ENCODE assay signal across 24 mouse cellular contexts in genomic region chr11:97380036-97380435, GRCm38 (mm10). TPM values are rescaled to one million over a fixed set of nuclear protein-coding genes. Genes with fewer than 3 reads are reported as not detected.
DNase-seq lines count a peak whose midpoint lies in the region; ATAC-seq and TF ChIP-seq lines count a peak whose summit lies in the region.
"Had no signal": no experiment of that assay in that cellular context is flagged by ENCODE, and none has a peak within 500 bp of the region (broad histone marks: within the 10 kb centered on the region; RNA-seq: fewer than 3 reads in every experiment).

No protein-coding gene starts in this region.

- H3K9ac ChIP-seq in kidney, embryonic 14.5 days (ENCODE audit: low read depth, low read length), result no peak overlapping the region
- H3K9ac ChIP-seq in kidney, embryonic 16.5 days (replicated peaks; ENCODE audit: low read length), result no peak overlapping the region
- no peak overlapping the region for H3K9ac ChIP-seq in liver, postnatal 0 days (replicated peaks)
- no peak overlapping the region for H3K9ac ChIP-seq in liver, embryonic 12.5 days
- H3K9ac ChIP-seq: embryonic facial prominence, embryonic 12.5 days; embryonic facial prominence, embryonic 15.5 days; forebrain, postnatal 0 days; hindbrain, embryonic 12.5 days had no signal

- DNase-seq in kidney, adult 9 months, result peak; percentile 81
- peak; percentile 72 to 73 for DNase-seq in kidney, postnatal 36 days
- no peak for DNase-seq in liver, postnatal 0 days
- no peak for DNase-seq in spleen, adult 12 weeks (ENCODE audit: low spot score)
- DNase-seq: adrenal gland, adult 2 months; adrenal gland, postnatal 14 days; cerebellum, adult 11 months; cerebellum, adult 2 months; cerebellum, adult 9-11 months; cerebellum, postnatal 25 days; forebrain, postnatal 0 days; gastrocnemius, adult 2 months; gastrocnemius, postnatal 14 days; heart, adult 11 months had no signal

- H3K4me2 ChIP-seq in kidney, embryonic 14.5 days (replicated peaks; ENCODE audit: low read depth, low read length), result no peak overlapping the region
- H3K4me2 ChIP-seq in kidney, embryonic 16.5 days (replicated peaks; ENCODE audit: low read depth, low read length), result no peak overlapping the region
- H3K4me2 ChIP-seq in liver, postnatal 0 days (ENCODE audit: low read depth, low read length), result no peak overlapping the region
- no peak overlapping the region for H3K4me2 ChIP-seq in liver, embryonic 12.5 days
- H3K4me2 ChIP-seq: embryonic facial prominence, embryonic 12.5 days; embryonic facial prominence, embryonic 15.5 days; heart, embryonic 11.5 days; hindbrain, embryonic 12.5 days had no signal

- H3K27me3 ChIP-seq in kidney, embryonic 14.5 days (ENCODE audit: control insufficient read depth, insufficient read depth, low read length), result no peaks in the 10 kb centered on the region
- H3K27me3 ChIP-seq in kidney, embryonic 16.5 days (ENCODE audit: insufficient read depth, low read length), result no peaks in the 10 kb centered on the region
- no peaks in the 10 kb centered on the region for H3K27me3 ChIP-seq in liver, postnatal 0 days (ENCODE audit: insufficient read depth, low read length)
- H3K27me3 ChIP-seq in liver, embryonic 12.5 days (replicated peaks), result no peaks in the 10 kb centered on the region
- H3K27me3 ChIP-seq: embryonic facial prominence, embryonic 12.5 days; embryonic facial prominence, embryonic 15.5 days; hindbrain, embryonic 12.5 days had no signal

- ATAC-seq in kidney, embryonic 14.5 days (ENCODE audit: low FRiP score, low TSS enrichment), result no peak
- no peak for ATAC-seq in kidney, embryonic 16.5 days (ENCODE audit: low FRiP score, low TSS enrichment)
- 0 out of 2 replicates have a peak, but pooled peaks have one; percentile 29 for ATAC-seq in liver, postnatal 0 days
- no peak for ATAC-seq in liver, embryonic 12.5 days
- ATAC-seq: CD4-positive, CD25-positive, alpha-beta regulatory T cell, adult 4 months; forebrain, embryonic 14.5 days; forebrain, postnatal 0 days had no signal

- peaks cover 49% of the 10 kb centered on the region for H3K36me3 ChIP-seq in kidney, embryonic 14.5 days (ENCODE audit: control insufficient read depth, insufficient read depth, low read length)
- peaks cover 53% of the 10 kb centered on the region for H3K36me3 ChIP-seq in kidney, embryonic 16.5 days (ENCODE audit: insufficient read depth, low read length)
- peaks cover 32% of the 10 kb centered on the region for H3K36me3 ChIP-seq in liver, postnatal 0 days (replicated peaks; ENCODE audit: insufficient read depth, low read length)
- H3K36me3 ChIP-seq in liver, embryonic 12.5 days, result peaks cover 81% of the 10 kb centered on the region

- H3K4me3 ChIP-seq in kidney, embryonic 14.5 days (ENCODE audit: low read length), result no peak overlapping the region
- no peak overlapping the region for H3K4me3 ChIP-seq in kidney, embryonic 16.5 days (ENCODE audit: low read length)
- H3K4me3 ChIP-seq in liver, postnatal 0 days (ENCODE audit: low read depth, low read length), result no peak overlapping the region
- H3K4me3 ChIP-seq in liver, embryonic 12.5 days, result no peak overlapping the region
- H3K4me3 ChIP-seq: embryonic facial prominence, embryonic 12.5 days; embryonic facial prominence, embryonic 15.5 days; gastrocnemius, adult 2 months; hindbrain, embryonic 12.5 days had no signal

- WGBS in kidney, embryonic 14.5 days, result 69% methylated on average over 3 of the region's 3 CpGs
- WGBS in kidney, embryonic 16.5 days, result 72% methylated on average over 3 of the region's 3 CpGs
- WGBS in liver, postnatal 0 days (ENCODE audit: insufficient replicate concordance), result 61% methylated on average over 3 of the region's 3 CpGs
- WGBS in liver, embryonic 12.5 days (ENCODE audit: insufficient replicate concordance), result 72% methylated on average over 3 of the region's 3 CpGs

- TF ChIP-seq EP300 in liver, postnatal 0 days (IDR thresholded peaks at IDR 0.05; ENCODE audit: low read depth), result no peak

- TF ChIP-seq CTCF in liver, postnatal 0 days (IDR thresholded peaks at IDR 0.05; ENCODE audit: low read depth), result no peak

- no peaks in the 10 kb centered on the region for H3K9me3 ChIP-seq in kidney, embryonic 14.5 days (ENCODE audit: control insufficient read depth, low read length)
- H3K9me3 ChIP-seq in kidney, embryonic 16.5 days (ENCODE audit: low read length), result no peaks in the 10 kb centered on the region
- H3K9me3 ChIP-seq in liver, postnatal 0 days (ENCODE audit: low read length), result no peaks in the 10 kb centered on the region
- no peaks in the 10 kb centered on the region for H3K9me3 ChIP-seq in liver, embryonic 12.5 days (replicated peaks)
- H3K9me3 ChIP-seq: embryonic facial prominence, embryonic 12.5 days; embryonic facial prominence, embryonic 15.5 days; hindbrain, embryonic 12.5 days had no signal

- no peaks in the 10 kb centered on the region for H3K4me1 ChIP-seq in kidney, embryonic 14.5 days (ENCODE audit: control insufficient read depth, insufficient read depth, low read length)
- H3K4me1 ChIP-seq in kidney, embryonic 16.5 days (ENCODE audit: insufficient read depth, low read length), result no peaks in the 10 kb centered on the region
- H3K4me1 ChIP-seq in liver, postnatal 0 days (ENCODE audit: insufficient read depth), result no peaks in the 10 kb centered on the region
- H3K4me1 ChIP-seq in liver, embryonic 12.5 days, result no peaks in the 10 kb centered on the region; the same call in 1 of the 2 replicates
- H3K4me1 ChIP-seq: embryonic facial prominence, embryonic 12.5 days; embryonic facial prominence, embryonic 15.5 days; hindbrain, embryonic 12.5 days had no signal

- H3K27ac ChIP-seq in kidney, embryonic 14.5 days (ENCODE audit: low read depth, low read length), result no peak overlapping the region
- no peak overlapping the region for H3K27ac ChIP-seq in kidney, embryonic 16.5 days (ENCODE audit: low read length)
- no peak overlapping the region for H3K27ac ChIP-seq in liver, postnatal 0 days (ENCODE audit: low read depth)
- H3K27ac ChIP-seq in liver, embryonic 12.5 days, result no peak overlapping the region
- H3K27ac ChIP-seq: embryonic facial prominence, embryonic 12.5 days; embryonic facial prominence, embryonic 15.5 days; gastrocnemius, adult 2 months; hindbrain, embryonic 12.5 days had no signal

RNA-seq across cellular contexts. Expression of gene Socs7, which starts 17.7 kb away (rescaled TPM):
- 2.5 and 3.7 TPM in 2 replicates for polyA plus RNA-seq in kidney, embryonic 14.5 days (2014; fragmentation: Nextera tagmentation; extraction: Ambion mirVana)
- polyA plus RNA-seq in kidney, embryonic 16.5 days (2015; fragmentation: Nextera tagmentation; extraction: Ambion mirVana), result 3.4 and 3.5 TPM in 2 replicates
- 0.89 and 0.92 TPM in 2 replicates for polyA plus RNA-seq in liver, postnatal 0 days (2015; fragmentation: Nextera tagmentation; extraction: Ambion mirVana)
- polyA plus RNA-seq in liver, embryonic 12.5 days (2016; fragmentation: Nextera tagmentation; extraction: Ambion mirVana), result 1.9 and 2.1 TPM in 2 replicates

RNA-seq across cellular contexts. Expression of gene Gpr179, which starts 28.2 kb away (rescaled TPM):
- 0.07 and 0.10 TPM in 2 replicates for polyA plus RNA-seq in kidney, embryonic 14.5 days (2014; fragmentation: Nextera tagmentation; extraction: Ambion mirVana)
- polyA plus RNA-seq in kidney, embryonic 16.5 days (2015; fragmentation: Nextera tagmentation; extraction: Ambion mirVana), result 0.21 and 0.24 TPM in 2 replicates
- 0.04 TPM in 1 of 2 replicates, not detected in the other for polyA plus RNA-seq in liver, postnatal 0 days (2015; fragmentation: Nextera tagmentation; extraction: Ambion mirVana)
- polyA plus RNA-seq in liver, embryonic 12.5 days (2016; fragmentation: Nextera tagmentation; extraction: Ambion mirVana), result 0.02 TPM in 1 of 2 replicates, not detected in the other
- polyA plus RNA-seq: heart, postnatal 0 days had no signal

RNA-seq across cellular contexts. Expression of gene Arhgap23, which starts 35.3 kb away (rescaled TPM):
- polyA plus RNA-seq in kidney, embryonic 14.5 days (2014; fragmentation: Nextera tagmentation; extraction: Ambion mirVana), result 5.2 and 7.4 TPM in 2 replicates
- 6.0 and 6.2 TPM in 2 replicates for polyA plus RNA-seq in kidney, embryonic 16.5 days (2015; fragmentation: Nextera tagmentation; extraction: Ambion mirVana)
- polyA plus RNA-seq in liver, postnatal 0 days (2015; fragmentation: Nextera tagmentation; extraction: Ambion mirVana), result 5.6 and 5.7 TPM in 2 replicates
- 17.3 and 19.7 TPM in 2 replicates for polyA plus RNA-seq in liver, embryonic 12.5 days (2016; fragmentation: Nextera tagmentation; extraction: Ambion mirVana)
- polyA plus RNA-seq: CD4-positive, CD25-positive, alpha-beta regulatory T cell, adult 4 months had no signal

Comparison
In these comparisons a context has a peak if more than half of its experiments do, and no peak if none do; other contexts are left out.
1. DNase-seq: peak in kidney, adult 9 months (single experiment) and kidney, postnatal 36 days (2 of 2); none in liver, postnatal 0 days (single experiment) and spleen, adult 12 weeks (single experiment).